ENCODE assay signal across 30 mouse cellular contexts in genomic region chr11:94440421-94440820, GRCm38 (mm10). TPM values are rescaled to one million over a fixed set of nuclear protein-coding genes. Genes with fewer than 3 reads are reported as not detected.
A peak's percentile ranks its signal among the peaks of the same experiment; 100 is the strongest.
DNase-seq lines count a peak whose midpoint lies in the region; ATAC-seq and TF ChIP-seq lines count a peak whose summit lies in the region.
"Had no signal": no experiment of that assay in that cellular context is flagged by ENCODE, and none has a peak within 500 bp of the region (broad histone marks: within the 10 kb centered on the region; RNA-seq: fewer than 3 reads in every experiment).

No protein-coding gene starts in this region.

- no peak for TF ChIP-seq POLR2A in brain, embryonic 14.5 days (IDR thresholded peaks at IDR 0.05; ENCODE audit: borderline replicate concordance, extremely low read depth, insufficient read depth, insufficient read length, poor library complexity, severe bottlenecking)

- peaks cover 44% of the 10 kb centered on the region for H3K4me1 ChIP-seq in heart, embryonic 10.5 days
- H3K4me1 ChIP-seq in hindbrain, embryonic 15.5 days (replicated peaks): peaks cover 49% of the 10 kb centered on the region
- peaks cover 11% of the 10 kb centered on the region; the same call in 1 of the 2 replicates for H3K4me1 ChIP-seq in midbrain, postnatal 0 days (ENCODE audit: insufficient read depth, low read length)
- H3K4me1 ChIP-seq: megakaryocyte, embryonic 14.5 days; stomach, embryonic 15.5 days had no signal

- peak overlapping the region; percentile 56; the same call in 1 of the 2 replicates for H3K27ac ChIP-seq in heart, embryonic 10.5 days
- peak overlapping the region; percentile 57; the same call in 1 of the 2 replicates for H3K27ac ChIP-seq in hindbrain, embryonic 15.5 days (replicated peaks)
- 0 out of 2 replicates have a peak overlapping the region, but pooled peaks have one; percentile 58 for H3K27ac ChIP-seq in midbrain, postnatal 0 days (ENCODE audit: low read depth, low read length)
- H3K27ac ChIP-seq: embryonic facial prominence, embryonic 12.5 days; heart, embryonic 13.5 days; limb, embryonic 15.5 days; liver, embryonic 14.5 days; stomach, embryonic 15.5 days had no signal

- no peak for TF ChIP-seq CTCF in brain, embryonic 14.5 days (IDR thresholded peaks at IDR 0.05; ENCODE audit: borderline replicate concordance, extremely low read depth, insufficient read depth, insufficient read length)
- TF ChIP-seq CTCF in midbrain, postnatal 0 days (IDR thresholded peaks at IDR 0.05): no peak

- no peaks in the 10 kb centered on the region for H3K36me3 ChIP-seq in heart, embryonic 10.5 days
- peaks cover 9% of the 10 kb centered on the region for H3K36me3 ChIP-seq in hindbrain, embryonic 15.5 days
- peaks cover 7% of the 10 kb centered on the region; the same call in 1 of the 2 replicates for H3K36me3 ChIP-seq in midbrain, postnatal 0 days (ENCODE audit: insufficient read depth, low read length)
- H3K36me3 ChIP-seq: heart, embryonic 13.5 days; stomach, embryonic 15.5 days had no signal

- H3K4me3 ChIP-seq in heart, embryonic 10.5 days: no peak overlapping the region
- H3K4me3 ChIP-seq in hindbrain, embryonic 15.5 days: no peak overlapping the region
- no peak overlapping the region for H3K4me3 ChIP-seq in midbrain, postnatal 0 days (ENCODE audit: low read depth, low read length)
- H3K4me3 ChIP-seq: embryonic facial prominence, embryonic 12.5 days; heart, embryonic 13.5 days; limb, embryonic 15.5 days; megakaryocyte, embryonic 14.5 days; myocyte; stomach, embryonic 15.5 days had no signal

- H3K27me3 ChIP-seq in heart, embryonic 10.5 days (ENCODE audit: insufficient read depth, poor library complexity, severe bottlenecking): peaks cover 31% of the 10 kb centered on the region
- no peaks in the 10 kb centered on the region for H3K27me3 ChIP-seq in hindbrain, embryonic 15.5 days
- no peaks in the 10 kb centered on the region for H3K27me3 ChIP-seq in midbrain, postnatal 0 days (ENCODE audit: insufficient read depth, low read length)
- H3K27me3 ChIP-seq: embryonic facial prominence, embryonic 12.5 days; limb, embryonic 15.5 days; Patski; stomach, embryonic 15.5 days had no signal

- no peak overlapping the region for H3K4me2 ChIP-seq in hindbrain, embryonic 15.5 days
- H3K4me2 ChIP-seq in midbrain, postnatal 0 days (ENCODE audit: low read depth, low read length, poor library complexity, severe bottlenecking): no peak overlapping the region
- H3K4me2 ChIP-seq: embryonic facial prominence, embryonic 12.5 days; heart, embryonic 13.5 days; limb, embryonic 15.5 days; lung, embryonic 14.5 days; stomach, embryonic 15.5 days had no signal

- no peak overlapping the region for H3K9ac ChIP-seq in hindbrain, embryonic 15.5 days
- no peak overlapping the region for H3K9ac ChIP-seq in midbrain, postnatal 0 days (replicated peaks; ENCODE audit: low read length, poor library complexity, severe bottlenecking)
- H3K9ac ChIP-seq: embryonic facial prominence, embryonic 12.5 days; heart, embryonic 13.5 days; limb, embryonic 15.5 days; liver, embryonic 14.5 days; lung, embryonic 14.5 days; stomach, embryonic 15.5 days had no signal

- DNase-seq in heart, embryonic 10.5 days (ENCODE audit: low spot score): no peak
- no peak for DNase-seq in heart, adult 18-20 months
- DNase-seq in brain, embryonic 14.5 days (ENCODE audit: low read depth): peak; percentile 56
- DNase-seq in midbrain, postnatal 0 days (ENCODE audit: low spot score): peak; percentile 51
- DNase-seq in embryo, embryonic 10.5 days (ENCODE audit: low spot score): no peak
- no peak for DNase-seq in adrenal gland, postnatal 4 days (ENCODE audit: low spot score in 2 of 2)
- DNase-seq: adrenal gland, postnatal 36 days; cerebellum, adult 11-12 months; gastrocnemius, postnatal 10 days; heart, adult 11 months; heart, postnatal 14 days; kidney, adult 11 months; left cerebral cortex, postnatal 4 days; lung, embryonic 14.5 days; lung, postnatal 36 days; right cerebral cortex, postnatal 4 days had no signal

- 85% methylated on average over 6 of the region's 6 CpGs for WGBS in heart, embryonic 10.5 days
- WGBS in hindbrain, embryonic 15.5 days: 47% methylated on average over 6 of the region's 6 CpGs
- 46% methylated on average over 6 of the region's 6 CpGs for WGBS in midbrain, postnatal 0 days

- no peak for ATAC-seq in hindbrain, embryonic 15.5 days (ENCODE audit: low FRiP score, low read depth)
- ATAC-seq in midbrain, postnatal 0 days (ENCODE audit: low FRiP score): no peak
- ATAC-seq in monocyte, adult 5-6 weeks (replicated peaks; ENCODE audit: insufficient number of reproducible peaks, low FRiP score, low TSS enrichment, poor library complexity, severe bottlenecking): no peak
- ATAC-seq: CD4-positive, CD25-positive, alpha-beta regulatory T cell, adult 4 months; forebrain, embryonic 14.5 days; Patski had no signal

- H3K9me3 ChIP-seq in heart, embryonic 10.5 days: no peaks in the 10 kb centered on the region
- no peaks in the 10 kb centered on the region for H3K9me3 ChIP-seq in hindbrain, embryonic 15.5 days
- H3K9me3 ChIP-seq in midbrain, postnatal 0 days (ENCODE audit: low read length): no peaks in the 10 kb centered on the region
- H3K9me3 ChIP-seq: embryonic facial prominence, embryonic 12.5 days; heart, embryonic 13.5 days; limb, embryonic 15.5 days; megakaryocyte, embryonic 14.5 days; stomach, embryonic 15.5 days had no signal

RNA-seq across cellular contexts. Expression of gene Cacna1g, which starts 33.6 kb away (rescaled TPM):
- polyA plus RNA-seq in heart, embryonic 10.5 days (2016; fragmentation: Nextera tagmentation; extraction: Ambion mirVana): 1.5 and 2.4 TPM in 2 replicates
- 10 to 100 TPM in 1 of 2 experiments, 1 to 10 TPM in 1; 8.7 to 10.1 TPM for total RNA-seq in heart, adult 18-20 months (2021)
- polyA plus RNA-seq in brain, embryonic 14.5 days (2012; rRNA removed): 208 and 232 TPM in 2 replicates
- 15.0 and 18.8 TPM in 2 replicates for polyA plus RNA-seq in hindbrain, embryonic 15.5 days (2015; fragmentation: Nextera tagmentation; extraction: Ambion mirVana)
- total RNA-seq in midbrain, postnatal 0 days (2014; rRNA removed): 94.6 and 131 TPM in 2 replicates
- 13.0 and 13.2 TPM in 2 replicates for polyA plus RNA-seq in midbrain, postnatal 0 days (2015; fragmentation: Nextera tagmentation; extraction: Ambion mirVana)
- not detected in 3 replicates for total RNA-seq in monocyte, adult 5-6 weeks (2017)
- 10 to 100 TPM in 1 of 2 experiments, 1 to 10 TPM in 1; 8.7 to 12.0 TPM for total RNA-seq in adrenal gland, postnatal 4 days (2021)
- total RNA-seq: neutrophil, adult 5-6 weeks had no signal
- polyA plus RNA-seq: CD4-positive, CD25-positive, alpha-beta regulatory T cell, adult 4 months had no signal

RNA-seq across cellular contexts. Expression of gene Spata20, which starts 45.6 kb away (rescaled TPM):
- polyA plus RNA-seq in heart, embryonic 10.5 days (2016; fragmentation: Nextera tagmentation; extraction: Ambion mirVana): not detected in 2 replicates
- total RNA-seq in heart, adult 18-20 months (2021): under 1 TPM; 0.17 to 0.54 TPM
- polyA plus RNA-seq in brain, embryonic 14.5 days (2012; rRNA removed): 0.45 and 0.66 TPM in 2 replicates
- 0.29 and 0.84 TPM in 2 replicates for polyA plus RNA-seq in hindbrain, embryonic 15.5 days (2015; fragmentation: Nextera tagmentation; extraction: Ambion mirVana)
- 0.93 and 6.5 TPM in 2 replicates for total RNA-seq in midbrain, postnatal 0 days (2014; rRNA removed)
- polyA plus RNA-seq in midbrain, postnatal 0 days (2015; fragmentation: Nextera tagmentation; extraction: Ambion mirVana): 1.2 and 1.3 TPM in 2 replicates
- total RNA-seq in monocyte, adult 5-6 weeks (2017): 0.67 TPM in 1 of 3 replicates, not detected in the others
- under 1 TPM in 1 of 2 experiments, not detected in 1; 0.11 TPM for total RNA-seq in adrenal gland, postnatal 4 days (2021)
- total RNA-seq: adrenal gland, adult 18-20 months; adrenal gland, postnatal 36 days; gastrocnemius, postnatal 10 days; neutrophil, adult 5-6 weeks had no signal
- polyA plus RNA-seq: CD4-positive, CD25-positive, alpha-beta regulatory T cell, adult 4 months; liver, embryonic 14.5 days; myocyte had no signal

RNA-seq across cellular contexts. Expression of gene Abcc3, which starts 47.6 kb away (rescaled TPM):
- 0.48 and 0.88 TPM in 2 replicates for polyA plus RNA-seq in heart, embryonic 10.5 days (2016; fragmentation: Nextera tagmentation; extraction: Ambion mirVana)
- 1 to 10 TPM; 1.7 to 1.8 TPM for total RNA-seq in heart, adult 18-20 months (2021)
- polyA plus RNA-seq in brain, embryonic 14.5 days (2012; rRNA removed): 0.53 and 0.55 TPM in 2 replicates
- polyA plus RNA-seq in hindbrain, embryonic 15.5 days (2015; fragmentation: Nextera tagmentation; extraction: Ambion mirVana): 0.53 and 1.2 TPM in 2 replicates
- total RNA-seq in midbrain, postnatal 0 days (2014; rRNA removed): 1.7 and 3.6 TPM in 2 replicates
- polyA plus RNA-seq in midbrain, postnatal 0 days (2015; fragmentation: Nextera tagmentation; extraction: Ambion mirVana): 0.72 and 0.99 TPM in 2 replicates
- 0.39 to 1.8 TPM (median 0.64 TPM) in 3 replicates for total RNA-seq in monocyte, adult 5-6 weeks (2017)
- total RNA-seq in adrenal gland, postnatal 4 days (2021): 10 to 100 TPM in 1 of 2 experiments, 1 to 10 TPM in 1; 7.9 to 11.7 TPM
- polyA plus RNA-seq: myocyte had no signal

RNA-seq across cellular contexts. Expression of gene Epn3, which starts 59.4 kb away (rescaled TPM):
- polyA plus RNA-seq in heart, embryonic 10.5 days (2016; fragmentation: Nextera tagmentation; extraction: Ambion mirVana): 7.7 and 14.2 TPM in 2 replicates
- 10 to 100 TPM; 19.3 to 21.1 TPM for total RNA-seq in heart, adult 18-20 months (2021)
- 0.50 and 1.5 TPM in 2 replicates for polyA plus RNA-seq in brain, embryonic 14.5 days (2012; rRNA removed)
- polyA plus RNA-seq in hindbrain, embryonic 15.5 days (2015; fragmentation: Nextera tagmentation; extraction: Ambion mirVana): 1.0 and 2.5 TPM in 2 replicates
- 1.1 and 5.0 TPM in 2 replicates for total RNA-seq in midbrain, postnatal 0 days (2014; rRNA removed)
- polyA plus RNA-seq in midbrain, postnatal 0 days (2015; fragmentation: Nextera tagmentation; extraction: Ambion mirVana): 0.92 and 1.4 TPM in 2 replicates
- not detected in 3 replicates for total RNA-seq in monocyte, adult 5-6 weeks (2017)
- total RNA-seq in adrenal gland, postnatal 4 days (2021): 10 to 100 TPM; 10.3 to 13.2 TPM
- polyA plus RNA-seq: CD4-positive, CD25-positive, alpha-beta regulatory T cell, adult 4 months had no signal

Comparison
In these comparisons a context has a peak if more than half of its experiments do, and no peak if none do; other contexts are left out.
1. DNase-seq: peak in brain, embryonic 14.5 days (single experiment) and midbrain, postnatal 0 days (single experiment); none in heart, embryonic 10.5 days (single experiment), heart, adult 18-20 months (0 of 2), embryo, embryonic 10.5 days (single experiment) and adrenal gland, postnatal 4 days (0 of 2).
2. Peak in every context shown above with its lines, with median percentiles within 50 percentile points of each other: H3K27ac ChIP-seq.